Comparison of ENCODE assay signal across 8 mouse cellular contexts in genomic region chr5:150665132-150665954, GRCm38 (mm10). TPM values are rescaled to one million over a fixed set of nuclear protein-coding genes. Genes with fewer than 3 reads are reported as not detected.
DNase-seq lines count a peak whose midpoint lies in the region; ATAC-seq and TF ChIP-seq lines count a peak whose summit lies in the region.

No protein-coding gene starts in this region.

- peak; percentile 96 for DNase-seq in 3134 (ENCODE audit: extremely low read depth, insufficient read length, low spot score)
- DNase-seq in adrenal gland, postnatal 36 days = peak; percentile 93 to 95
- DNase-seq in heart, adult 18-20 months = peak; percentile 96 to 98
- DNase-seq in kidney, adult 2 months = peak; percentile 99
- peak; percentile 92 to 99 for DNase-seq in spleen, adult 2 months (ENCODE audit: low read depth in 1 of 2, low spot score in 2 of 2)

- peak; percentile 90 for TF ChIP-seq CTCF in kidney, adult 2 months (conservative IDR thresholded peaks at IDR 0.05; ENCODE audit: insufficient read depth, insufficient read length, low read depth, low read length)
- TF ChIP-seq CTCF in spleen, adult 2 months (IDR thresholded peaks at IDR 0.05; ENCODE audit: extremely low read depth, insufficient read depth, insufficient read length, insufficient replicate concordance) = peak; percentile 80; the same call in 1 of the 2 replicates

- H3K4me2 ChIP-seq in embryonic facial prominence, embryonic 13.5 days = peak overlapping the region; percentile 76
- H3K4me2 ChIP-seq in limb, embryonic 12.5 days = peak overlapping the region; percentile 75
- peak overlapping the region; percentile 67 for H3K4me2 ChIP-seq in midbrain, embryonic 15.5 days

- WGBS in embryonic facial prominence, embryonic 13.5 days = under 1% methylated on average over 52 of the region's 52 CpGs
- WGBS in kidney, adult 2 months = under 1% methylated on average over 52 of the region's 52 CpGs
- WGBS in limb, embryonic 12.5 days = 0% methylated on average over 52 of the region's 52 CpGs
- under 1% methylated on average over 52 of the region's 52 CpGs for WGBS in midbrain, embryonic 15.5 days
- WGBS in spleen, adult 2 months = under 1% methylated on average over 52 of the region's 52 CpGs

- peak overlapping the region; percentile 99 for H3K27ac ChIP-seq in embryonic facial prominence, embryonic 13.5 days
- peak overlapping the region; percentile 83 for H3K27ac ChIP-seq in kidney, adult 2 months (ENCODE audit: insufficient read depth, low read depth, low read length)
- H3K27ac ChIP-seq in limb, embryonic 12.5 days = peak overlapping the region; percentile 98
- H3K27ac ChIP-seq in midbrain, embryonic 15.5 days = peak overlapping the region; percentile 90
- H3K27ac ChIP-seq in spleen, adult 2 months (ENCODE audit: insufficient read depth, low read length) = peak overlapping the region; percentile 89

- H3K9ac ChIP-seq in embryonic facial prominence, embryonic 13.5 days = peak overlapping the region; percentile 97
- peak overlapping the region; percentile 89 for H3K9ac ChIP-seq in limb, embryonic 12.5 days (replicated peaks)
- H3K9ac ChIP-seq in midbrain, embryonic 15.5 days = peak overlapping the region; percentile 92

- H3K9me3 ChIP-seq in embryonic facial prominence, embryonic 13.5 days = no peaks in the 10 kb centered on the region
- H3K9me3 ChIP-seq in limb, embryonic 12.5 days = no peaks in the 10 kb centered on the region
- no peaks in the 10 kb centered on the region for H3K9me3 ChIP-seq in midbrain, embryonic 15.5 days

- TF ChIP-seq POLR2A in kidney, adult 2 months (IDR thresholded peaks at IDR 0.05; ENCODE audit: low read depth, low read length) = no peak
- TF ChIP-seq POLR2A in spleen, adult 2 months (IDR thresholded peaks at IDR 0.05; ENCODE audit: low read depth, low read length) = peak; percentile 48

- peaks cover 23% of the 10 kb centered on the region for H3K36me3 ChIP-seq in embryonic facial prominence, embryonic 13.5 days
- H3K36me3 ChIP-seq in kidney, adult 2 months (ENCODE audit: control insufficient read depth, insufficient read depth, low read length) = peaks cover 5% of the 10 kb centered on the region; the same call in 1 of the 2 replicates
- H3K36me3 ChIP-seq in limb, embryonic 12.5 days = peaks cover 23% of the 10 kb centered on the region
- peaks cover 7% of the 10 kb centered on the region; the same call in 1 of the 2 replicates for H3K36me3 ChIP-seq in midbrain, embryonic 15.5 days (replicated peaks)
- H3K36me3 ChIP-seq in spleen, adult 2 months (ENCODE audit: control insufficient read depth, insufficient read depth, low read length) = peaks cover 8% of the 10 kb centered on the region

- peak; percentile 97 for ATAC-seq in embryonic facial prominence, embryonic 13.5 days (ENCODE audit: insufficient number of reproducible peaks, insufficient read depth, low FRiP score, low TSS enrichment, low read depth)
- ATAC-seq in limb, embryonic 12.5 days (ENCODE audit: insufficient number of reproducible peaks, insufficient read depth, low FRiP score, low TSS enrichment, low read depth) = peak; percentile 99
- ATAC-seq in midbrain, embryonic 15.5 days (replicated peaks) = peak; percentile 97

- peak overlapping the region; percentile 90 for H3K4me3 ChIP-seq in embryonic facial prominence, embryonic 13.5 days
- H3K4me3 ChIP-seq in kidney, adult 2 months (ENCODE audit: insufficient read depth, low read depth, low read length) = peak overlapping the region; percentile 86
- H3K4me3 ChIP-seq in limb, embryonic 12.5 days (replicated peaks) = peak overlapping the region; percentile 91
- H3K4me3 ChIP-seq in midbrain, embryonic 15.5 days = peak overlapping the region; percentile 96
- peak overlapping the region; percentile 84 for H3K4me3 ChIP-seq in spleen, adult 2 months (ENCODE audit: extremely low read depth, insufficient read depth, insufficient read length)

- peaks cover 15% of the 10 kb centered on the region for H3K4me1 ChIP-seq in embryonic facial prominence, embryonic 13.5 days
- H3K4me1 ChIP-seq in kidney, adult 2 months (ENCODE audit: control insufficient read depth, insufficient read depth, low read length) = no peaks in the 10 kb centered on the region; the same call in 1 of the 2 replicates
- H3K4me1 ChIP-seq in limb, embryonic 12.5 days (replicated peaks) = peaks cover 7% of the 10 kb centered on the region
- H3K4me1 ChIP-seq in midbrain, embryonic 15.5 days = peaks cover 21% of the 10 kb centered on the region
- peaks cover 5% of the 10 kb centered on the region for H3K4me1 ChIP-seq in spleen, adult 2 months (ENCODE audit: control insufficient read depth, insufficient read depth, insufficient read length)

- H3K27me3 ChIP-seq in embryonic facial prominence, embryonic 13.5 days = no peaks in the 10 kb centered on the region
- no peaks in the 10 kb centered on the region for H3K27me3 ChIP-seq in kidney, adult 2 months (replicated peaks; ENCODE audit: control insufficient read depth, insufficient read depth, low read length)
- no peaks in the 10 kb centered on the region for H3K27me3 ChIP-seq in limb, embryonic 12.5 days
- H3K27me3 ChIP-seq in midbrain, embryonic 15.5 days (replicated peaks) = no peaks in the 10 kb centered on the region
- no peaks in the 10 kb centered on the region for H3K27me3 ChIP-seq in spleen, adult 2 months (ENCODE audit: control insufficient read depth, insufficient read depth, low read length)

RNA-seq across cellular contexts. Expression of gene N4bp2l2, which starts 0.6 kb away (rescaled TPM):
- total RNA-seq in adrenal gland, postnatal 36 days (2021) = 10 to 100 TPM; 79.0 to 87.5 TPM
- 43.0 and 46.0 TPM in 2 replicates for polyA plus RNA-seq in embryonic facial prominence, embryonic 13.5 days (2015; fragmentation: Nextera tagmentation; extraction: Ambion mirVana)
- total RNA-seq in heart, adult 18-20 months (2021) = 10 to 100 TPM; 41.1 to 41.3 TPM
- polyA plus RNA-seq in kidney, adult 2 months (2012; rRNA removed) = 6.5 and 7.4 TPM in 2 replicates
- 51.6 and 53.8 TPM in 2 replicates for polyA plus RNA-seq in limb, embryonic 12.5 days (2016; fragmentation: Nextera tagmentation; extraction: Ambion mirVana)
- polyA plus RNA-seq in midbrain, embryonic 15.5 days (2015; fragmentation: Nextera tagmentation; extraction: Ambion mirVana) = 26.9 and 27.3 TPM in 2 replicates
- 3.7 and 4.4 TPM in 2 replicates for polyA plus RNA-seq in spleen, adult 2 months (2012; rRNA removed)

RNA-seq across cellular contexts. Expression of gene Pds5b, which starts 8.2 kb away (rescaled TPM):
- 10 to 100 TPM; 24.9 to 25.4 TPM for total RNA-seq in adrenal gland, postnatal 36 days (2021)
- polyA plus RNA-seq in embryonic facial prominence, embryonic 13.5 days (2015; fragmentation: Nextera tagmentation; extraction: Ambion mirVana) = 39.6 and 42.7 TPM in 2 replicates
- total RNA-seq in heart, adult 18-20 months (2021) = 10 to 100 TPM; 17.6 to 18.3 TPM
- polyA plus RNA-seq in kidney, adult 2 months (2012; rRNA removed) = 3.9 and 5.0 TPM in 2 replicates
- polyA plus RNA-seq in limb, embryonic 12.5 days (2016; fragmentation: Nextera tagmentation; extraction: Ambion mirVana) = 47.8 and 51.1 TPM in 2 replicates
- 30.1 and 32.5 TPM in 2 replicates for polyA plus RNA-seq in midbrain, embryonic 15.5 days (2015; fragmentation: Nextera tagmentation; extraction: Ambion mirVana)
- polyA plus RNA-seq in spleen, adult 2 months (2012; rRNA removed) = 3.2 and 3.4 TPM in 2 replicates

Comparison
In these comparisons a context has a peak if more than half of its experiments do, and no peak if none do; other contexts are left out.
1. Peak in every context shown above with its lines: DNase-seq, ATAC-seq, H3K4me3 ChIP-seq and H3K27ac ChIP-seq.